Mouse (Mus musculus) left cerebral cortex, adult 11 months (tissue): ENCODE measurements around the gene Dip2c.
A peak's percentile ranks its signal among the peaks of the same experiment; 100 is the strongest.

Experiments used
- DNase-seq: peaks from one replicate; pipeline ENCODE4 v3.0.0; 2022; ENCODE audit warnings: low spot score

The Dip2c gene

GRCm38 (mm10) chr13:9424434-9424833 is 148.1 kb downstream of the Dip2c start:
- no peak for DNase-seq

DNA sequence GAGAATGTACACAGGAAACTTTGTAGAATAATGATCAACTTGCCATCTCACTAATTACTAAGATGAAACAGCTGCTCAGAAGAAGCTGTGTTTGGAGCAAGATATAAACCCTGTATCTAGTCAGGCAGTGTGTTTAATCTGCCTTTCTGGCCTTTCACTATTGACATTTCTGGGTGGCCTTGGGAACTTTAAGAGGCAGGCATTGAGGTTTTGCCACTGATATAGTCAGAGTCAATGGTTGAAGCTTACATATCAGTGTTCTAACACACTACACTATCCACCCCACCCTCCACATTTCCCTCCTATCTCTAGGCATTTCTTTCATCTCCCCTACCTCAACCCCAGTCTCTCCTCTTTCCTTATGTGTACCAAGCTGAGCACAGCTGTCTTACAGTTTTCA is 149.9 kb downstream of the Dip2c start:
- no peak for DNase-seq

GRCm38 (mm10) chr13:9426779-9427178 is 150.5 kb downstream of the Dip2c start:
- no peak for DNase-seq

DNA sequence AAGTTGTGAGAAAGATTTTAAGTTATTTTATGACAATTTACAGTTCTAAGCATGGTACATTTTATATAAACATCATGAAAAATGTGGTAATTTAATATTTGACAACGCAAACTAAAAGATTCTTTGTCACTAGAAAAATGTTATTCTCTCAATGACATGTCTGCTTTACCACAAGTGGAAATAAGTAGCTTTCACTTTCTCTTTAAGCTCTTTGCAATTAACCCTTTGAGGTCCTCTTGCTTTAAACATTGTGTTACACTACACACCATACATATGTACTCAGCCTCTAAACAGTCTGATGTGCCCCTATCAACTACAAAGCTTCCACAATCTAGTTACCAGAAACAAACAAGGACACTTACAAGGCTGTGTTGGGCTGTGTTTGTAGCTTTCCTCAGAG is 153.6 kb downstream of the Dip2c start:
- DNase-seq: no peak

DNA sequence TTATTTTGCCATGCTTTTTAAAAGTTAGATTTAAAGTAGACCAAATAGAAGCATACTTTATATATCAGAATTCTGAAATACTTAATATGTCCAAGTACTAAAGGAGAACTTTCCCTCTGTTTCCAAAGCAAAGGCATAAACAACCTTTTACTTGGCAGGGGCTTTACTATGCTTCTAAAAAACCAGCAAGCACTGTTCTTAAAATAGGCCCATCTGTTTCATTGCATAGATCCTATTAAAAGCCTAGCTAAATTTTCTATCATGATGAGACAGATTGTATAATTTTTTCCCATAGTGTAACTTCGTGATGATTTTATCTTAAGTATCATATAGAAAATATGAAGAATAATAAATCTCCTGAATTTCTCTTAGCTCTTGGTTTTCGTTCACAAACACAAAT is 154.4 kb downstream of the Dip2c start:
- DNase-seq: no peak

- no peak for DNase-seq
Measured at GRCm38 (mm10) chr13:9431441-9431840, 155.1 kb downstream of the Dip2c start.

DNA sequence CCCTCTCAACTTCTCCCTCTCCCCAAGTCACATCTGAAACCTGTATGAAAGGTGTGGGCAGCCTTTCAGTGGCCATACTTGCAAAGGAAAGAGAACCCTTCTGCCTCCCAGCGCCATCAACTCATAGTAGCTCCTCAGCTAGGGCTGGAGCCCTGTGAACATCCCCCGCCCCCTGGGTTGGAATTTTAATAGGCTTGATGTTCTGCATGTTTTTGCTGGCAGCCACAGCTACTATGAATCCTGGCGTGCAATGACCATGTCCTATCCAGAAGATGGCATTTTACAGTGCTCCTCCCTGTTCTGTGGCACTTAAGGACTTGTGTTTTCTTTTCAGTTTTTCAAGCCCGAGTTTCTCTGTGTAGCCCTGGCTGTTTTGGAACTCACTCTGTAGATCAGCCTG is 166.7 kb downstream of the Dip2c start:
- no peak for DNase-seq

- no peak for DNase-seq
Measured at GRCm38 (mm10) chr13:9445533-9446294, 169.4 kb downstream of the Dip2c start.

- DNase-seq: no peak
Measured at GRCm38 (mm10) chr13:9446448-9447115, 170.3 kb downstream of the Dip2c start.

DNA sequence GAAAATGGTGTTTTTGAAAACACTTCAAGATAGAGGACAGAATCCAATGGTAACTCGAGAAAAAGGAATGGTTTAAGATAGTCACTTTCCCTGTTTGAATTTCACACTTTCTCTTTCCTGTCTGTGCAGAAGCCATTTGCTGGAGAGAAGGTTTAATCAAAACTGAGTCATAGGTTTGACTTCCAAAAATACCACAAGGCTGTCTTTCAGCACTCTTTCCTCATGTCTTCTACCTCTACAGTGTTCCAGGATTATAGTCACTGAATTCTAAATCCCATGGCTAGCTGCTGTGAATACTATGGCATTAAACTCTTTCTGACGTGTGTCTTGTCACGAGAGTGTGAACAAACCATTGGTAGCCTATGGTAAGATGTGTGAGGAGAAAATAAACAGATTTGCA is 173.9 kb downstream of the Dip2c start:
- DNase-seq: peak; percentile 18

GRCm38 (mm10) chr13:9451952-9452351 is 175.6 kb downstream of the Dip2c start:
- no peak for DNase-seq

GRCm38 (mm10) chr13:9454426-9455177 is 178.3 kb downstream of the Dip2c start:
- no peak for DNase-seq

DNA sequence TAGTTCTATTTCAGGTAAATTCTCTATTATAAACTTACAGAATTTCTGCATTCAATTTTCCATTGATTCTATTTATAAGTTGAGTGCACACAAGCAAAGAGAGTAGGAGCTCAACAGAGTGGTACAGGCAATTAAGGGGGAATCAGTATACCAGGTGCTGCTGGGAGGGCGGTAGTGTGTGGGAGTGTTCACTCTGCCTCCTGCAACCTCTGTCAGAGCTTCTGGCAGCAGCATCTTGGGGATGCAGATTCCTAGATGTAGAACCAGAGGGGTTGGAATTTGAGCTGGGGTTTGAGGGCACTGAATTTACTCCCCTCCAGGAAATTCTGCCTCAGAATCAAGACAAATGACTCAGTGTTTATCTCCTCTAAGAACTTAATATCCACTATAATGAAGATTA is 179.7 kb downstream of the Dip2c start:
- no peak for DNase-seq

- DNase-seq: no peak
Measured at GRCm38 (mm10) chr13:9457420-9458308, 181.3 kb downstream of the Dip2c start.

DNA sequence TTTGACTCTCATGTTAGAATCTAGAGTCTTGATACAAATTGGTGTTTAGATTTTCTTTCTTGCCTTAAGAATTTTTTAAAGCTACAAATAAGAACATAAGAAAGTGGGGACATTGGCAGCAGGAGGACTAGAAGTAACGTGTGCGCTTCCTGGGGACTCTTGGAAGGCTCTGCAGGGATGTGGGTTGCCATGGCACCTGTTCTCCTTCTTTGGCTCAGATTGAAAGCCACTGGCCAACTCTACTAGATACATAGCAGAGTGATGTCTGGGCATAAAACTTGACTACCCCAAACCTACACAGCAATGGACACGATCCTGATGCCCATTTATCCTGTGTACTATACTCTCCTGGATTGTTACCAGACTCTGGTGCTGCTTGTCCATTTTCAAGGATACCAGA is 188.1 kb downstream of the Dip2c start:
- no peak for DNase-seq

- DNase-seq: peak; percentile 28
Measured at GRCm38 (mm10) chr13:9467216-9467615, 190.9 kb downstream of the Dip2c start.

DNA sequence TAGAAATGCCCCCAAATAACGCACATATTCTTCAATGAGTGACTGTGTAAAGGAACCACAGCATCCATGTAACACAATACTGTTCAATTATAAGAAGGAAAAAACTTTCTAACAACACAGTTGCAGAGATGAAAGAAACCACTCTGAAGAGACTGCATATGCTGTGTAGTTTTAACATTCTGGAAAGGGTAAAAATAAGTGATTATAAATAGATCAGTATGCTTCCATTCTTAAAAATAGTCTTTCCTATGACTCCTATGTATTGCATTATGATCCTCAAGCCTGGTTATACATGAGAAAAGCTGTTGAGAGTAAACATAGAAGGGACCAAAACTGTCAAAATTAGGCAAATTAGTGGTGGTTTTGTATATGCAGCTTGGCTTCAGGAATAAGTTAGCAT is 197.1 kb downstream of the Dip2c start:
- DNase-seq: no peak

DNA sequence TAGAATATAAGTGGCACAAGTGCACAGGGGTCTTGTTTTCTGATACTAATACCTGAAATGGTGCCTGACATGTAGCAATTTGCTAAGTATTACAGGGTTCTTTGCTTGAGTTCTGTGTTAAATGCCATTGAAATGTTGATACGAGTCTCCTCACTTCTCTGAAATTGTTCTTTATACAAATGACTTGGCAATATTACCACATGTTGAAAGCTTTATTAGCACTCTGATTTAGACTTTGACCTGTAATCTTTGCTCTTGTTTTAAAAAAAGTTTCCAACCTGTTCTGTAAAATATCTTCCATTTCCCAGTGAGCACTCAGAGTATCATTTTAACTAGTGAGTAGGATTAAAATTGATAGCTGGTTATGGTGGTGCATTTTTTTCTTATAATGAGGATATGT is 205.4 kb downstream of the Dip2c start:
- no peak for DNase-seq

DNA sequence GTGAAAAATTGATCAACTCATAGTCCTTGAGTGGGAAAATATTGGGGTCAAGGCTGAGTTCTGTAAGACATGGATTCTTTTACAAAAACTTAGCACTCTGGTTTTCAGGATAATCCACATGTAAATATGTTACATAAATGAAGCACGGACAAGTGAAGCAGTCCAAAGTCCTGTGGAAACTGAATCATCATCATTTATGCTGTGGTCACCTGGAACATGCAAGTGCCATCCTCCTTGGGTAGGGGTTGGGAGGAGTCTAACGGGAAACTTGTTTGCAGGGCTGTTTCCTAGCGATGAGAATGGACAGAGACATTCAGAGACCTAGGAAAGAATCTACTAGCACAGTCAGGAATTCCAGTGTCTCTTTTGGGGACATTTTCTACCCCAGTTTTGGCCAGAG is 213.4 kb downstream of the Dip2c start:
- DNase-seq: no peak

GRCm38 (mm10) chr13:9494726-9495125 is 218.4 kb downstream of the Dip2c start:
- DNase-seq: no peak

- no peak for DNase-seq
Measured at GRCm38 (mm10) chr13:9504118-9504856, 228.0 kb downstream of the Dip2c start.
